Mouse (Mus musculus) stomach, embryonic 16.5 days (tissue): ENCODE results near the gene Olfr279. TPM values are rescaled to one million over a fixed set of nuclear protein-coding genes. Genes with fewer than 3 reads are reported as not detected.
"Not testable (repeated sequence)": the region's sequence is repeated elsewhere in the genome, so short reads cannot be mapped to it uniquely, and the experiment has no call there.

Experiments
- ATAC-seq: fragments of 200-750 bp; cut with Nextera tagmentation; 2 replicates; pipeline ENCODE4 v1.8.0; 2017; ENCODE audit warnings: moderate number of reproducible peaks, moderate TSS enrichment; ENCODE audit not compliant: insufficient read depth, low FRiP score
- H3K27ac ChIP-seq: fragments of 300-500 bp; sonication (generic); 2 replicates; pipeline ENCODE4 v1.5.1; 2014; ENCODE audit warnings: low read length
- H3K27me3 ChIP-seq: fragments of 300-500 bp; sonication (generic); 2 replicates; pipeline ENCODE4 v1.6.1; 2014; ENCODE audit warnings: low read length, control low read depth, mixed read lengths; ENCODE audit not compliant: control insufficient read depth, insufficient read depth
- H3K36me3 ChIP-seq: fragments of 300-500 bp; sonication (generic); 2 replicates; pipeline ENCODE4 v1.6.1; 2014; ENCODE audit warnings: low read length; ENCODE audit not compliant: control insufficient read depth, insufficient read depth
- H3K4me1 ChIP-seq: fragments of 300-500 bp; sonication (generic); 2 replicates; pipeline ENCODE4 v1.6.1; 2014; ENCODE audit warnings: low read length, control low read depth, mixed read lengths; ENCODE audit not compliant: control insufficient read depth, insufficient read depth
- H3K4me2 ChIP-seq: fragments of 300-500 bp; sonication (generic); 2 replicates; pipeline ENCODE4 v1.6.1; 2014; ENCODE audit warnings: low read depth, low read length, mixed read lengths
- H3K4me3 ChIP-seq: fragments of 300-500 bp; sonication (generic); replicated peaks from 2 replicates; pipeline ENCODE4 v1.5.1; 2014; ENCODE audit warnings: mild to moderate bottlenecking, low read length
- H3K9ac ChIP-seq: fragments of 300-500 bp; sonication (generic); 2 replicates; pipeline ENCODE4 v1.6.1; 2014; ENCODE audit warnings: low read length
- H3K9me3 ChIP-seq: fragments of 300-500 bp; sonication (generic); replicated peaks from 2 replicates; pipeline ENCODE4 v1.6.1; 2016; ENCODE audit warnings: low read length, control low read depth; ENCODE audit not compliant: control insufficient read depth
- WGBS: fragments of 180-500 bp; shearing (Covaris S2); extraction: QIAGEN DNeasy Blood & Tissue Kit; methylation state at CpG from one replicate; pipeline ENCODE4 v1.1.7; 2014; 5-methylcytosine and 5-hydroxymethylcytosine counted together
- polyA plus RNA-seq: library from polyadenylated mRNA; unstranded; fragments of >200 nt; fragmentation: Nextera tagmentation; extraction: Ambion mirVana; gene quantifications from 2 replicates; pipeline ENCODE4 v1.2.1, GENCODE M21; 2015

The Olfr279 gene
- polyA plus RNA-seq, 1 experiment from 2014 or later, result not detected

GRCm38 (mm10) chr15:98506253-98506957 lies 14.2 kb downstream of the Olfr279 start:
- H3K9me3 ChIP-seq, result no peaks in the 10 kb centered on the region
- H3K4me2 ChIP-seq, result no peak overlapping the region
- no peaks in the 10 kb centered on the region for H3K27me3 ChIP-seq
- H3K4me3 ChIP-seq, result no peak overlapping the region
- ATAC-seq, result no peak
- H3K4me1 ChIP-seq, result 0 out of 2 replicates have a peak, but pooled peaks cover 3% of the 10 kb centered on the region
- WGBS, result 62% methylated on average over 9 of the region's 9 CpGs
- H3K36me3 ChIP-seq, result no peaks in the 10 kb centered on the region
- no peak overlapping the region for H3K27ac ChIP-seq
- H3K9ac ChIP-seq, result no peak overlapping the region

- ATAC-seq, result no peak
- no peak overlapping the region for H3K9ac ChIP-seq
- 0 out of 2 replicates have a peak, but pooled peaks cover 3% of the 10 kb centered on the region for H3K4me1 ChIP-seq
- no peaks in the 10 kb centered on the region for H3K36me3 ChIP-seq
- no peak overlapping the region for H3K4me3 ChIP-seq
- 89% methylated on average over 6 of the region's 6 CpGs for WGBS
- no peak overlapping the region for H3K27ac ChIP-seq
- no peak overlapping the region for H3K4me2 ChIP-seq
- H3K27me3 ChIP-seq, result no peaks in the 10 kb centered on the region
- no peaks in the 10 kb centered on the region for H3K9me3 ChIP-seq
Measured at GRCm38 (mm10) chr15:98507321-98507720, 15.1 kb downstream of the Olfr279 start.

- no peak overlapping the region for H3K9ac ChIP-seq
Measured at GRCm38 (mm10) chr15:98509387-98509786, 17.2 kb downstream of the Olfr279 start.

GRCm38 (mm10) chr15:98510438-98511385 lies 18.5 kb downstream of the Olfr279 start:
- no peak; the same call in 1 of the 2 replicates for ATAC-seq
- 27% methylated on average over 25 of the region's 25 CpGs for WGBS

More at GRCm38 (mm10) chr15:98509387-98509786, 17.2 kb downstream of the Olfr279 start:
- peaks cover 13% of the 10 kb centered on the region; the same call in 1 of the 2 replicates for H3K4me1 ChIP-seq
- no peak for ATAC-seq
- no peak overlapping the region for H3K27ac ChIP-seq
- no peaks in the 10 kb centered on the region for H3K9me3 ChIP-seq
- no peak overlapping the region for H3K4me2 ChIP-seq
- no peaks in the 10 kb centered on the region for H3K36me3 ChIP-seq
- 58% methylated on average over 2 of the region's 2 CpGs for WGBS
- no peak overlapping the region for H3K4me3 ChIP-seq
- H3K27me3 ChIP-seq, result no peaks in the 10 kb centered on the region

GRCm38 (mm10) chr15:98511386-98511928 lies 19.3 kb downstream of the Olfr279 start:
- H3K4me2 ChIP-seq, result no peak overlapping the region
- H3K9me3 ChIP-seq, result no peaks in the 10 kb centered on the region
- 63% methylated on average over 13 of the region's 13 CpGs for WGBS
- ATAC-seq, result no peak
- H3K4me3 ChIP-seq, result no peak overlapping the region
- H3K36me3 ChIP-seq, result no peaks in the 10 kb centered on the region
- peaks cover 13% of the 10 kb centered on the region; the same call in 1 of the 2 replicates for H3K4me1 ChIP-seq
- H3K27me3 ChIP-seq, result no peaks in the 10 kb centered on the region
- no peak overlapping the region for H3K27ac ChIP-seq
- no peak overlapping the region for H3K9ac ChIP-seq

More at GRCm38 (mm10) chr15:98510438-98511385, 18.5 kb downstream of the Olfr279 start:
- no peaks in the 10 kb centered on the region for H3K36me3 ChIP-seq
- peaks cover 13% of the 10 kb centered on the region; the same call in 1 of the 2 replicates for H3K4me1 ChIP-seq
- H3K9ac ChIP-seq, result no peak overlapping the region
- peak overlapping the region; percentile 27; the same call in 1 of the 2 replicates for H3K4me3 ChIP-seq
- peak overlapping the region; percentile 56 for H3K4me2 ChIP-seq
- H3K9me3 ChIP-seq, result no peaks in the 10 kb centered on the region
- no peak overlapping the region for H3K27ac ChIP-seq
- H3K27me3 ChIP-seq, result no peaks in the 10 kb centered on the region

DNA sequence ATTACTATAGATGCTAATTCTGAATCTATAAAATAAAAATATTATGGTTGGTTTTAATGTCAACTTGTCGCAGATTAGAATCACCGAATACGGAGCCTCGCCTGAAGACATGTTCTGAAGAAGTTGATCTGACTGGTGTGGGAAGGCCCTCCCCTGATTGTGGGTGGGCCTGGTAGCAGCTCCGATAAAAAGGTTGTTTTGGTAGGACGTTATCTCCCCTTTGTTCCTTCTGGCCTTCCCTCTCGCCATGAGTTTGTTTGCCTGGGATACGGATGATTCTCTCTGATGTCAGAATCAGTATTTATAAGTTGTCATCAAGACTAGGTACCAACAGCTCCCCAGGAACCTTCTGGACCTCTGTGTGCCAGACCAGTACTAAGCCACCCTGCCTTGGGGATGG lies 20.0 kb downstream of the Olfr279 start:
- Histone ChIP-seq H3K4me2 (no peak overlapping the region), H3K9ac (no peak overlapping the region), H3K9me3 (no peaks in the 10 kb centered on the region), H3K36me3 (no peaks in the 10 kb centered on the region), H3K27ac (no peak overlapping the region), H3K4me3 (no peak overlapping the region), H3K4me1 (peaks cover 13% of the 10 kb centered on the region; the same call in 1 of the 2 replicates), H3K27me3 (no peaks in the 10 kb centered on the region)
- no peak for ATAC-seq
- 52% methylated on average over 8 of the region's 8 CpGs for WGBS

- Histone ChIP-seq H3K36me3 (no peaks in the 10 kb centered on the region), H3K27ac (no peak overlapping the region), H3K4me2 (no peak overlapping the region), H3K27me3 (no peaks in the 10 kb centered on the region), H3K4me3 (no peak overlapping the region), H3K9me3 (no peaks in the 10 kb centered on the region), H3K4me1 (peaks cover 13% of the 10 kb centered on the region; the same call in 1 of the 2 replicates), H3K9ac (no peak overlapping the region)
- 32% methylated on average over 17 of the region's 17 CpGs for WGBS
- no peak for ATAC-seq
Measured at GRCm38 (mm10) chr15:98512799-98513321, 20.7 kb downstream of the Olfr279 start.

DNA sequence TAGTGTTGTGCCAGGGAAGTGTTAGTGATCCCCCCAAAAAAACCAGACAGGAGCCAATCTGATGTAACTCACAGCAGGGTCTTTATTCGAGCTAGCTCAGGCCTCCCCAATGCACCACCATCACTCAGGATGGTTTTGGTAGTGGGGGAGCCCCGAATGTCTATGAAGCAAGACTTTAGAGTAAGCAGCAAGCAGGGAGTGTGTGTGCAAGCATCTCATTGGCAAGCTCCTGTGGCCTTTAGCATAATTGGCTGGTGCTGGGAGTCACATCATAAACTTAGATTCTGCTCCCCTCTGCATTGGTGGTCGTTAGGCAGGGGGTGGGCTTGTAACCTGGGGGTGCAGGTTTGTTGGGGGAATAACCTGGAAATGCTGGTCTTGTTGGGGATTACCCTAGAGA lies 21.5 kb downstream of the Olfr279 start:
- H3K4me3 ChIP-seq, H3K9me3 ChIP-seq, ATAC-seq, H3K36me3 ChIP-seq, H3K27ac ChIP-seq, H3K27me3 ChIP-seq, H3K4me2 ChIP-seq, H3K9ac ChIP-seq: not testable (repeated sequence)
- 62% methylated on average over 3 of the region's 3 CpGs for WGBS
- peaks cover 13% of the 10 kb centered on the region; the same call in 1 of the 2 replicates for H3K4me1 ChIP-seq
